Mouse (Mus musculus): ENCODE measurements around the gene Zranb2. TPM values are rescaled to one million over a fixed set of nuclear protein-coding genes. Genes with fewer than 3 reads are reported as not detected.

Zranb2 gene
- polyA plus RNA-seq, 1 experiment from 2014 or later: 90.0 TPM

MicroRNAs encoded within 50 kb of the gene (microRNA counts, 519-probe panel; counts per million panel counts)
- 1,565 counts per million, percentile 20 among the panel's probes with 10 or more counts for microRNA mmu-miR-186

Small RNA genes within 50 kb of the gene (microRNA-seq; reads per million reads assigned to microRNA genes)
- gene Mir186: 474 reads per million, percentile 71 among the genes with 10 or more reads in this experiment

Other genes with a start within 250 kb of the Zranb2 start
- 19.0 and 19.5 TPM in 2 replicates for gene Ptger3, start 32.7 kb downstream of the Zranb2 start, polyA plus RNA-seq (2015; fragmentation: Nextera tagmentation; extraction: Ambion mirVana)

All from stomach, embryonic 16.5 days (tissue).